Mouse (Mus musculus): ENCODE measurements around the gene Nos1. TPM values are rescaled to one million over a fixed set of nuclear protein-coding genes. Genes with fewer than 3 reads are reported as not detected.

The Nos1 gene
- polyA plus RNA-seq, 1 experiment from 2014 or later, result 0.39 TPM

DNA sequence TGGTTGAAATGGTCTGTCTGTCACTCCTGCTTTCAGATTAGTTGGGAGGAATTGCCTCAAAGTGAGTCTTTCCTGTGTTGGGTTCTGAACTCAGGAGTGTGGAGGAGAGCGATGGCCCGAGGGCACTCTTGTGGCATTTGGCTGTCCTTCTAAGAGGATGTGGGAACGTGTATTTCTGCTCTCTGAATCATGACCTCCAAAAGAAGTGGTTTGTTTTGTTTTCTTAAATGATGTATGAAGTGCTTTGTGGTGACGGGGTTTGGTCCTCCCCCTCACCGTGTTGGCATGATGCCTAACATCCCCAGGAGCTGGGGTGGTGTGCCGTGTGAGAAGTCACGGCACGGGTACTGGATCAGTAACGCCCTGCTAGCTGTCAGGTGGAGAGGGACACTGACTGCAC is 207.5 kb downstream of the Nos1 start:
- H3K4me3 ChIP-seq, result no peak overlapping the region
- no peaks in the 10 kb centered on the region for H3K4me1 ChIP-seq
- ATAC-seq (ENCODE audit: insufficient number of reproducible peaks, insufficient read depth, low FRiP score, low TSS enrichment, low read depth), result no peak
- 79% methylated on average over 9 of the region's 9 CpGs for WGBS
- no peak overlapping the region for H3K4me2 ChIP-seq
- no peaks in the 10 kb centered on the region for H3K27me3 ChIP-seq
- no peaks in the 10 kb centered on the region for H3K9me3 ChIP-seq
- H3K36me3 ChIP-seq, result peaks cover 95% of the 10 kb centered on the region
- H3K27ac ChIP-seq, result no peak overlapping the region
- no peak overlapping the region for H3K9ac ChIP-seq

DNA sequence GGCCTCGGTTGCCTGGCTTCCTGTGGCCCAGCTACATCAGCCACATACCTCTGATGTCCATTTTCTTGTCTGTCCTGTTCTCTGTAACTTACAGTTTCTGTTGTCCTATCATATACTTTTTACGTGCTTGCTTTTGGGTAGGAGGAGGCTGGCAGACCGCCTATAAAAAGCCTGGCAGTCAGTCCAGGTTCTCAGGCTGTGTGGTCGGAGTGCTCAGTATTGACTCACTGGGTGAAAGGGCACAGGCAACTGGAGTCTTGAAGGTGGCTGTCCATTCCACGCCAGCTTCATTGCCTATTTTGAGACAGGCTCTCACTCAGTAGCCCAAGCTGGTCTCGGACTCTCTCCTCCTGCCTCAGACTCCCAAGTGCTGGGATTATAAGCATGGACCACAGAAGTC is 208.9 kb downstream of the Nos1 start:
- H3K4me3 ChIP-seq, result no peak overlapping the region
- no peaks in the 10 kb centered on the region for H3K27me3 ChIP-seq
- H3K9me3 ChIP-seq, result no peaks in the 10 kb centered on the region
- no peak for ATAC-seq (ENCODE audit: insufficient number of reproducible peaks, insufficient read depth, low FRiP score, low TSS enrichment, low read depth)
- H3K36me3 ChIP-seq, result peaks cover 98% of the 10 kb centered on the region
- H3K9ac ChIP-seq, result no peak overlapping the region
- H3K27ac ChIP-seq, result no peak overlapping the region
- H3K4me2 ChIP-seq, result no peak overlapping the region
- no peaks in the 10 kb centered on the region for H3K4me1 ChIP-seq
- 85% methylated on average over 6 of the region's 6 CpGs for WGBS

DNA sequence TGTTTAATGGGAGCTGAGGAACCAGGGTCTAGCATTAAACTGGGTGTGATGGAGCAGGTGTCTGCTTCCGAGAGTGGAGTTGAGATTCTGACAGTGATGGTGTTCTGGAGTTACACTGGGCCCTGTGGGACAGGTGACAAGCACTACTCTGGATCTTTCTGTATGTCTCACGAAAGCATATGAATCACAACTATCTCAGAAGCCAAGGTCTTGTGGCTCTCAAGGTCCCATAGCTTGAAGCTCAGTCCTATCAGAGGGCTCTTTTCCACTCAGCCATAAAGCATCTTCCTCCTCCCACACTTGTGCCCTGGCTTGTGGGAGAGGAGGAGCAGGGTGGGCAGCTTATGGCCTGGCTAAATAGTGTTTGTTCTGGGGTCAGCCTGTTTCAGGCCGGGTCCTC is 210.1 kb downstream of the Nos1 start:
- 84% methylated on average over 3 of the region's 3 CpGs for WGBS
- peaks cover 98% of the 10 kb centered on the region for H3K36me3 ChIP-seq

DNA sequence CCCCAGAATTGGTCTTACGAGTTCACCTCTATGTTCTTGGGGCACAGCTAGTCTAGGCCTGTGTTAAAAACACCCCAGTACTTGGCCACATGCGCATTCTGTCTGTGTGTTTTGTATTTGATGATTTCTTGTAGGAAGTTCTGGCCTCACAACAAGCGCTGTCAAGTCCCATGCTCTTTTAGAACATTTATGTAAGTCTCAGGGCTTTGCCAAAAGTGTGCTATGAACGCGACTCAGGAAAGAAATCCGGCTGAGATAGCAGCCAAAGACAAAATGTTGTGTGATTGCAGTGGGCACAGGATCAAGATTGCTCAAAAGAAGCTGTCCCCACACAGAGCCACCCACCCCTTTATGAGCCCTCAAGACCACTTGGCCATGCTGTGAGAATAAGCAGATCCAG is 212.7 kb downstream of the Nos1 start:
- no peak overlapping the region for H3K9ac ChIP-seq
- H3K27me3 ChIP-seq, result no peaks in the 10 kb centered on the region
- H3K4me3 ChIP-seq, result no peak overlapping the region
- no peak overlapping the region for H3K4me2 ChIP-seq
- H3K36me3 ChIP-seq, result peaks cover 98% of the 10 kb centered on the region
- no peaks in the 10 kb centered on the region for H3K9me3 ChIP-seq
- 95% methylated on average over 6 of the region's 6 CpGs for WGBS
- no peak overlapping the region for H3K27ac ChIP-seq
- no peaks in the 10 kb centered on the region for H3K4me1 ChIP-seq
- ATAC-seq (ENCODE audit: insufficient number of reproducible peaks, insufficient read depth, low FRiP score, low TSS enrichment, low read depth), result no peak

More for the DNA sequence above, 210.1 kb downstream of the Nos1 start:
- ATAC-seq (ENCODE audit: insufficient number of reproducible peaks, insufficient read depth, low FRiP score, low TSS enrichment, low read depth), result no peak
- no peak overlapping the region for H3K4me3 ChIP-seq
- no peaks in the 10 kb centered on the region for H3K4me1 ChIP-seq
- no peak overlapping the region for H3K4me2 ChIP-seq
- no peaks in the 10 kb centered on the region for H3K27me3 ChIP-seq
- no peaks in the 10 kb centered on the region for H3K9me3 ChIP-seq
- no peak overlapping the region for H3K9ac ChIP-seq
- no peak overlapping the region for H3K27ac ChIP-seq

DNA sequence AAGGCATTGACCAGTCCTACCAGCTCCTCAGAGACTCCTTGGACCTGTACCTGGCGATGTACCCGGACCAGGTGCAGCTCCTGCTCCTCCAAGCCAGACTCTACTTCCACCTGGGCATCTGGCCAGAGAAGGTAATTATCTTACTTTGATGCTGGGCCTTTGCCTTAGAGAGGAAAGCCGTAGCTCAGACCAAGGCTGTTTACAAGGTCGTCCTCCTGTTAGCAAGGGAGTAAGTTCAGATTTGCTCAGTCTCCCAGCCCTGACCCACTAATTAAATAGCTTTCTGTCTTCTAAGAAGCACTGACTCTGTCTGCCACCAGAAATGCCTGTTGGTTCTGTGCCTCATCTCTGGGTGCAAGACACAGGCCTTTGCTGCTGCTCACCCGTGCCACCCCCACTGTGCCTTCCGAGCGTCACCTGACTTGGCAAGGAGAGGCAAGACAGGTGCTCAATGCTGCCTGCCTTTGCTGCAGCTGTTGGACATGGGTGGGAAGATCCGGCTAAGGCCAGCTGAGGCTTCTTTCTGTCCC is 214.6 kb downstream of the Nos1 start:
- no peak for ATAC-seq (ENCODE audit: insufficient number of reproducible peaks, insufficient read depth, low FRiP score, low TSS enrichment, low read depth)
- no peak overlapping the region for H3K4me3 ChIP-seq
- peaks cover 98% of the 10 kb centered on the region for H3K36me3 ChIP-seq
- H3K27me3 ChIP-seq, result no peaks in the 10 kb centered on the region
- H3K27ac ChIP-seq, result no peak overlapping the region
- WGBS, result 86% methylated on average over 8 of the region's 8 CpGs
- no peaks in the 10 kb centered on the region for H3K4me1 ChIP-seq
- no peak overlapping the region for H3K9ac ChIP-seq
- no peaks in the 10 kb centered on the region for H3K9me3 ChIP-seq
- H3K4me2 ChIP-seq, result no peak overlapping the region

DNA sequence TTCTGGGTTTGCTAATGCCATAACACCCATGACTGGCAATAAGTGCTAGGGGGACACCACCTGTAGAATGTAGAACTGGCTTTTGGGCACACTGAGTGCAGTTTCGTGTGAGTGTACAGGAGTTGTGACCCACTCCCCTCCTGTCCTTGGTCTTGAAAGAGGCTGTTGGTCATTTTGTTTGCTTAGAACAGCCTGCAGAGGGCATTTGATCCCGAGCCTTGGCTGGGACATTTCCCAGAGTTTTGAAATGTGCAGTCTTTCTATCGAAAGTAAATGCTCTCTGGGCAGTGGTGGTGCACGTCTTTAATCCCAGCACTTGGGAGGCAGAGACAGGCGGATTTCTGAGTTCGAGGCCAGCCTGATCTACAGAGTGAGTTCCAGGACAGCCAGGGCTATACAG is 215.1 kb downstream of the Nos1 start:
- H3K4me3 ChIP-seq, result no peak overlapping the region
- ATAC-seq (ENCODE audit: insufficient number of reproducible peaks, insufficient read depth, low FRiP score, low TSS enrichment, low read depth), result no peak
- peaks cover 98% of the 10 kb centered on the region for H3K36me3 ChIP-seq
- H3K4me2 ChIP-seq, result no peak overlapping the region
- H3K4me1 ChIP-seq, result no peaks in the 10 kb centered on the region
- H3K27ac ChIP-seq, result no peak overlapping the region
- no peaks in the 10 kb centered on the region for H3K27me3 ChIP-seq
- no peaks in the 10 kb centered on the region for H3K9me3 ChIP-seq
- WGBS, result 88% methylated on average over 6 of the region's 6 CpGs
- no peak overlapping the region for H3K9ac ChIP-seq

DNA sequence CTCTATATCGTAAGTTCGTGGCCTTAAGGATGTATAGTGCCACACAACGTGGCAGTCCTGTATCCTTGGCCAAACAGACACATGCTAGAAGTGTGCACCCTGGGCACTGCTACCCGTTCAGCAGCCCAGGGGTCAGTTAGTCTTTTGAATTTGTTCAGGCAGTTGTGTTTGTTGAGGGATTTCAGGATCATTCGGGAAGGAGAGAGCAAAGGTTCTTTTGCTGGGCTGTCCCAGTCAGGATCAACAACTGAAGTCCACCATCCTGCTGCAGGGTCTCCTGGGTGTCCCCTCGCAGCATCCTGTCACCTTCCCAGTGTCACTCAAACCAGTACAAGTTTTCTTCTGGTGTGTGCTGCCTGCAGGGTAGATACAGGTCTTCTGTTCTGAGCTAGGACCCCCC is 215.7 kb downstream of the Nos1 start:
- WGBS, result 83% methylated on average over 6 of the region's 6 CpGs
- Histone ChIP-seq H3K27me3 (no peaks in the 10 kb centered on the region), H3K4me2 (no peak overlapping the region), H3K36me3 (peaks cover 98% of the 10 kb centered on the region), H3K9ac (no peak overlapping the region), H3K4me3 (no peak overlapping the region), H3K4me1 (no peaks in the 10 kb centered on the region), H3K27ac (no peak overlapping the region), H3K9me3 (no peaks in the 10 kb centered on the region)
- no peak for ATAC-seq (ENCODE audit: insufficient number of reproducible peaks, insufficient read depth, low FRiP score, low TSS enrichment, low read depth)

DNA sequence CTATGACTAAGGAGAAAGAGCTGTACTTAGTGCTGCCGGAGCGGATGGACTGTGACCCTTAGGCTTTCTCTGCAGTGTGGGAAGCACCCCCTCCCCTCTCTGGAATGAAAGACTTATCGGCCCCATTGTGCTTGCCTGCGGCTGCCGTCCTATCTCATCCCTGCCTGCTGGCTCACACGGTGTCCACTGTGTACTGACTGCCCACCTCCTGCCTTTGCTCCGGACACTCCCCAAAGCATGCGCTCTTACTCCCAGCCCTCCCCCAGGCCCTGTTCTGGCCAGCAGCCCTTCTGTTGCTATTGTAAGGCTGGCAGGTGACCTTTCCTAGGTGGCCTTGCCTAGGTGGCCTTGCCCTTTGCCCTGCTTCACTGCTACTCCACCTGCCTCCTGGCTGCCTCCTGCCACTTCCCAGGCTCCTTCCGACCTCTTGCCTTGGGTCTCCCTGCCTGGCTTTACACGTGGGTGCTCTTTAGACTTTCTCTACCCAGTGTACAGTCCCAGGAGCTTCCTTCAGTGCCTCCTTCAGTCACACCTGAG is 216.7 kb downstream of the Nos1 start:
- Histone ChIP-seq H3K9ac (no peak overlapping the region), H3K27me3 (no peaks in the 10 kb centered on the region), H3K4me3 (no peak overlapping the region), H3K4me1 (no peaks in the 10 kb centered on the region), H3K27ac (no peak overlapping the region), H3K4me2 (no peak overlapping the region), H3K36me3 (peaks cover 98% of the 10 kb centered on the region), H3K9me3 (no peaks in the 10 kb centered on the region)
- 64% methylated on average over 10 of the region's 10 CpGs for WGBS
- ATAC-seq (ENCODE audit: insufficient number of reproducible peaks, insufficient read depth, low FRiP score, low TSS enrichment, low read depth), result no peak

DNA sequence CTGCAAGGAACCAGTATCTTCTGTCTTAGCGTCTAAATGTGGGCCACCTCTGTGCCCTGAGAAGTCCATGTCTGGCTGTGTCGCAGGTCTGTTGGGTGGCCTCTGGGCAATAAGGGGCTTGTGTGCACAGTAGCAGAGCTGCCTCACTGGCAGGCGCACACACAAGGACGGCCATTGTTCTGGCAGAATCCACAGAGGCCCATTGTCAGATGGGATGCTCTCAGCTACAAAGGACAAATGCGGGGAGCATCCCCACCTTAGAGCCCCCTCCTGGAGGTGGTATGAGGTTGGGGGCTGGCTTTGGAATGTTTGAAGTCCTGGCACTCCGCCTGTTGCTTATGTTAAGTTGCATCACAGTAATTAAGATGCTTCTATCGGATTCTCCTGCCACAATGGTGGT is 218.2 kb downstream of the Nos1 start:
- Histone ChIP-seq H3K9ac (no peak overlapping the region), H3K27me3 (no peaks in the 10 kb centered on the region), H3K4me2 (no peak overlapping the region), H3K27ac (peak overlapping the region; percentile 7; the same call in 1 of the 2 replicates), H3K36me3 (peaks cover 99% of the 10 kb centered on the region), H3K9me3 (no peaks in the 10 kb centered on the region), H3K4me3 (no peak overlapping the region), H3K4me1 (no peaks in the 10 kb centered on the region)
- no peak for ATAC-seq (ENCODE audit: insufficient number of reproducible peaks, insufficient read depth, low FRiP score, low TSS enrichment, low read depth)
- 37% methylated on average over 7 of the region's 7 CpGs for whole genome bisulfite sequencing

DNA sequence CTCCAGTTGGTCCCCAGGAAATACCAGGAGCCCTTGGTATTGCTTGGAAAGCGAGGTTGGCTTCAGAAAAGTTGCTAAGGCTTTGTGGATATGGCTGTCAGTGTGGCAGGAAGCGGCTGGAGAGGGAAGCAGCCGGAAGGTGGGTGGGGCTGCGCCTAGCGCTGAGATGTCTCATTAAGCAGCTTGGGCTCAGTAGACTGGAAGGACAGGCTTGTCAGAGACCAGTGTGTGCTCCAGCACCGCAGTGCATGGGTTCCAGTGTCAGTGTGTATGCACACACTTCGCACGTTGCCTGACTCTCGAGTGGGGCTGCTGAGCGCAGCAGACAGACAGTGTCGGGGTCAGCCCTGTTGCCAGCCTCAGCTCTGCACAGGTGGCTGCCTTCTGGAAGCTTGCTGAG is 218.8 kb downstream of the Nos1 start:
- no peaks in the 10 kb centered on the region for H3K27me3 ChIP-seq
- H3K36me3 ChIP-seq, result peaks cover 99% of the 10 kb centered on the region
- 66% methylated on average over 11 of the region's 11 CpGs for WGBS
- ATAC-seq (ENCODE audit: insufficient number of reproducible peaks, insufficient read depth, low FRiP score, low TSS enrichment, low read depth), result no peak
- H3K9me3 ChIP-seq, result no peaks in the 10 kb centered on the region
- no peak overlapping the region for H3K4me3 ChIP-seq
- H3K9ac ChIP-seq, result no peak overlapping the region
- H3K4me2 ChIP-seq, result no peak overlapping the region
- H3K27ac ChIP-seq, result no peak overlapping the region
- no peaks in the 10 kb centered on the region for H3K4me1 ChIP-seq

DNA sequence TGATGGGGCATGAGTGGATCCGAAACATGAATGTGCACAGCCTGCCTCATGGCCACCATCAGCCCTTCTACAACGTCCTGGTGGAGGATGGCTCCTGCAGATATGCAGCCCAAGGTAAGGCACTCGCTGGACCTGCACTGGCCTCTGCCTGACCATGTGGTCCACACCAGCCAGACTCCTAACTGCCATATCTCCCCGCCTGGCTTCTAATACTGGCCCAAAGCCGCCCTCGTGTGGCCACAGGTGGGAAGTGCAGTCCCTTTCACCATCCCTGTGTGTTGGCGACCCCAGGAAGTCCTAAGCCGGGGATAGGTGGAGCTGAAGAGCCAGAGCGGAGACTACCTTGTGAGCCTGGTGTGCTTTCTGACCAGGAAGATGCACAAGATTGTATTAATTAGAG is 221.2 kb downstream of the Nos1 start:
- ATAC-seq (ENCODE audit: insufficient number of reproducible peaks, insufficient read depth, low FRiP score, low TSS enrichment, low read depth), result no peak
- no peak overlapping the region for H3K4me3 ChIP-seq
- H3K9ac ChIP-seq, result no peak overlapping the region
- no peaks in the 10 kb centered on the region for H3K4me1 ChIP-seq
- 38% methylated on average over 9 of the region's 9 CpGs for WGBS
- no peak overlapping the region for H3K27ac ChIP-seq
- H3K4me2 ChIP-seq, result no peak overlapping the region
- no peaks in the 10 kb centered on the region for H3K27me3 ChIP-seq
- no peaks in the 10 kb centered on the region for H3K9me3 ChIP-seq
- peaks cover 100% of the 10 kb centered on the region for H3K36me3 ChIP-seq

DNA sequence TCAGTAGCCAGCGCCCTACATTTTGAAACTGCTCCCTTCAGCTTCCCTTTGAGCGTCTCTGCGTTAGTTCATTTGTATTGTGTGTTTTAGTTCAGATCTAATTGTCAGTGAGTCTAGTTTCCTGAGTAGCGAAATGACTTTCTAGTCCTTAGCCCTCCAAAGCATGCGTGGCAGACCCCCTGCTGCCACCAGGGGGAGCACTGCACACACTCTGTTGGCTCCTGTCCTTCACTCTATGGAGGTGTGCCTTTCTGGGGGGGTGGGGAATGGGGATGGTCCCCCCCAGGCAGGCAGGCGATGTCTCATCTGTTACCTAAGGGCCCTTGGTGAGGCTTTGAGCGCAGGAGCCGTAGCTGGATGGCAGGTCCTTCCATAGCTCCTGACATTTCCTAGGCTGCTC is 223.8 kb downstream of the Nos1 start:
- no peak for ATAC-seq (ENCODE audit: insufficient number of reproducible peaks, insufficient read depth, low FRiP score, low TSS enrichment, low read depth)
- no peaks in the 10 kb centered on the region for H3K4me1 ChIP-seq
- H3K9ac ChIP-seq, result 0 out of 2 replicates have a peak overlapping the region, but pooled peaks have one; percentile 0
- H3K4me2 ChIP-seq, result no peak overlapping the region
- 79% methylated on average over 8 of the region's 8 CpGs for WGBS
- H3K9me3 ChIP-seq, result no peaks in the 10 kb centered on the region
- no peak overlapping the region for H3K4me3 ChIP-seq
- peaks cover 100% of the 10 kb centered on the region for H3K36me3 ChIP-seq
- H3K27me3 ChIP-seq, result no peaks in the 10 kb centered on the region
- no peak overlapping the region for H3K27ac ChIP-seq

All from embryonic facial prominence, embryonic 13.5 days (tissue).